Mouse (Mus musculus): ENCODE data around the gene Fbxl2.

DNA sequence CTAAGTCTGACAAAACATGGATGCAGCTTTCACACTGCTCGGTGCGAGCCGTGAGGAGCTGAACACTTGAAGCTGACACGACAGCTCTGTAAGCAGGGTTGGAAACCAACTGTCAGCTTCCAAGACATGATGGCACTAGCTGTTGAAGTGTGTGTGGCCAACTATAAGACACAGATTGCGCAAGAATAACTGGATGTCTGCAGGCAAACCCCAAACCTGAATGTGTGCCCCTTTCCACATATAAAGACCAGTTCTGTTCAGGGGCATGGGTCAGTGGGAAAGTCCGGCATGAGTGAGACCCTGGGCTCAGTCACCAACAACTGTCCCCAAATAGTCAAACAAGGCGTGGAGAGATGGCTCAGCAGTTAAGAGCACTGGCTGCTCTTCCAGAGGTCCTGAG is 53.2 kb downstream of the Fbxl2 start:
- TF ChIP-seq CTCF (IDR thresholded peaks at IDR 0.05; ENCODE audit: control insufficient read depth, insufficient read depth, insufficient replicate concordance, low read depth, low read length): no peak
- no peak for TF ChIP-seq POLR2A (IDR thresholded peaks at IDR 0.05; ENCODE audit: control insufficient read depth, low read depth, low read length)
